Mouse (Mus musculus) ovary, postnatal 10 days (tissue): ENCODE measurements around the gene Tfrc.

Experiments used
- DNase-seq: peaks from one replicate; pipeline ENCODE4 v3.0.0; 2022; ENCODE audit warnings: low spot score

Gene Tfrc

GRCm38 (mm10) chr16:32669243-32669642, 60.5 kb downstream of the Tfrc start:
- no peak for DNase-seq

GRCm38 (mm10) chr16:32670354-32671124, 61.8 kb downstream of the Tfrc start:
- DNase-seq: no peak

- DNase-seq: no peak
These were observed 62.6 kb downstream of the Tfrc start for GRCm38 (mm10) chr16:32671206-32671887.

GRCm38 (mm10) chr16:32672250-32672649, 63.5 kb downstream of the Tfrc start:
- DNase-seq: no peak

- no peak for DNase-seq
These were observed 64.3 kb downstream of the Tfrc start for GRCm38 (mm10) chr16:32672861-32673560.

GRCm38 (mm10) chr16:32674121-32674740, 65.5 kb downstream of the Tfrc start:
- no peak for DNase-seq

- DNase-seq: no peak
These were observed 68.5 kb downstream of the Tfrc start for GRCm38 (mm10) chr16:32677040-32677700.

GRCm38 (mm10) chr16:32677903-32678302, 69.2 kb downstream of the Tfrc start:
- no peak for DNase-seq

- DNase-seq: no peak
These were observed 70.1 kb downstream of the Tfrc start for GRCm38 (mm10) chr16:32678812-32679211.

- no peak for DNase-seq
These were observed 71.3 kb downstream of the Tfrc start for GRCm38 (mm10) chr16:32679976-32680375.

- DNase-seq: no peak
These were observed 72.1 kb downstream of the Tfrc start for GRCm38 (mm10) chr16:32680806-32681205.

GRCm38 (mm10) chr16:32682194-32682593, 73.5 kb downstream of the Tfrc start:
- no peak for DNase-seq
